Mouse (Mus musculus): Measurements from ENCODE around the gene Neurog1. TPM values are rescaled to one million over a fixed set of nuclear protein-coding genes. Genes with fewer than 3 reads are reported as not detected.

The Neurog1 gene
- polyA plus RNA-seq, 1 experiment from 2014 or later: not detected

DNA sequence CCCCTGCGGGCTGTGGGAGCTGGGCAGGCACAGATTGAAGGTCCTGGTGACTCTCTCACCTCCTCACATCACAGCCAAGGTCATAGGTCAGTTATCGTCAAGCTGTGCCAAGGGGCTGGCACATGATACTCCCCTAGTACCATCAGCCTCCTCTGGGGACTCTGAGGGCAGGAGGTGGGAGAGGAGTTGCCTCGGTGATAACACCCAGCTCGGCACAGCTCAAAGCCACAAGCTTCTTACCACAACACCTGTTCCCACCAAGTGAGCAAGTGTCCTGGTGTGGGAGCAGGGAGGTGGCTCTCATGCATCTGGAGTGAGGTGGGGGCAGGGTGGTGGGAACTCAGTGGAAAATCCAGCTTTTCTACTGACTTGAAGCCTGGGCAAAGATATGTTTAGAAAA lies 10.3 kb upstream of the Neurog1 start:
- no peak overlapping the region for H3K4me2 ChIP-seq (ENCODE audit: low read depth, low read length)
- H3K4me3 ChIP-seq (ENCODE audit: low read length): no peak overlapping the region
- no peaks in the 10 kb centered on the region for H3K36me3 ChIP-seq (ENCODE audit: control insufficient read depth, insufficient read depth)
- H3K9me3 ChIP-seq (replicated peaks; ENCODE audit: control insufficient read depth, low read length): no peaks in the 10 kb centered on the region
- peaks cover 2% of the 10 kb centered on the region; the same call in 1 of the 2 replicates for H3K4me1 ChIP-seq (ENCODE audit: control insufficient read depth, insufficient read depth, low read length)
- ATAC-seq (replicated peaks; ENCODE audit: extremely low read depth, insufficient read depth, low FRiP score): 0 out of 2 replicates have a peak, but pooled peaks have one; percentile 45
- peaks cover 68% of the 10 kb centered on the region for H3K27me3 ChIP-seq (ENCODE audit: control insufficient read depth, insufficient read depth, low read length)
- no peak overlapping the region for H3K9ac ChIP-seq (ENCODE audit: low read length)
- H3K27ac ChIP-seq (ENCODE audit: low read length): no peak overlapping the region
- WGBS: 40% methylated on average over 4 of the region's 4 CpGs

GRCm38 (mm10) chr13:56260344-56260780 lies 8.4 kb upstream of the Neurog1 start:
- Histone ChIP-seq H3K9me3 (replicated peaks; ENCODE audit: control insufficient read depth, low read length) (no peaks in the 10 kb centered on the region), H3K4me2 (ENCODE audit: low read depth, low read length) (no peak overlapping the region), H3K27me3 (ENCODE audit: control insufficient read depth, insufficient read depth, low read length) (peaks cover 83% of the 10 kb centered on the region), H3K4me3 (ENCODE audit: low read length) (no peak overlapping the region), H3K9ac (ENCODE audit: low read length) (no peak overlapping the region), H3K4me1 (ENCODE audit: control insufficient read depth, insufficient read depth, low read length) (peaks cover 2% of the 10 kb centered on the region; the same call in 1 of the 2 replicates), H3K27ac (ENCODE audit: low read length) (no peak overlapping the region), H3K36me3 (ENCODE audit: control insufficient read depth, insufficient read depth) (no peaks in the 10 kb centered on the region)
- no peak for ATAC-seq (replicated peaks; ENCODE audit: extremely low read depth, insufficient read depth, low FRiP score)
- WGBS: 5% methylated on average over 17 of the region's 17 CpGs

DNA sequence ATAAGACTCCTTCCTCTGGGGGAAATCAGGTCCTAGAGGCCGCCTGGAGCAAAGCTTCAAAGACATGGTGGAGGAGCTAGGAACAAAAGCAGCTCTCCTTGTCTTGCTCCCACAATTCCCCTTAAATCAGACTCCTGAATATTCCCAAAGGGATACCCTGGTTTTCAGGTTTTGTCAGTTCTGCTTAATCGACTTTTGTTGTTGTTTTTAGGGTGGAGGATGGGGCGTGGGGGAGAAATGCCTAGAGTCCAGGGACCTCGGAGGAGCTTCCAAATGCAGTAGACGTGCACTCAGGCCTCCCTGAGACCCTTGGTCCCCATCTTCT lies 7.9 kb upstream of the Neurog1 start:
- Histone ChIP-seq H3K9ac (ENCODE audit: low read length) (no peak overlapping the region), H3K4me1 (ENCODE audit: control insufficient read depth, insufficient read depth, low read length) (peaks cover 2% of the 10 kb centered on the region; the same call in 1 of the 2 replicates), H3K36me3 (ENCODE audit: control insufficient read depth, insufficient read depth) (no peaks in the 10 kb centered on the region), H3K9me3 (replicated peaks; ENCODE audit: control insufficient read depth, low read length) (no peaks in the 10 kb centered on the region), H3K27ac (ENCODE audit: low read length) (no peak overlapping the region), H3K4me3 (ENCODE audit: low read length) (no peak overlapping the region), H3K27me3 (ENCODE audit: control insufficient read depth, insufficient read depth, low read length) (peaks cover 83% of the 10 kb centered on the region), H3K4me2 (ENCODE audit: low read depth, low read length) (no peak overlapping the region)
- ATAC-seq (replicated peaks; ENCODE audit: extremely low read depth, insufficient read depth, low FRiP score): no peak
- WGBS: 5% methylated on average over 5 of the region's 5 CpGs

- peaks cover 87% of the 10 kb centered on the region for H3K27me3 ChIP-seq (ENCODE audit: control insufficient read depth, insufficient read depth, low read length)
- peaks cover 2% of the 10 kb centered on the region; the same call in 1 of the 2 replicates for H3K4me1 ChIP-seq (ENCODE audit: control insufficient read depth, insufficient read depth, low read length)
- H3K4me3 ChIP-seq (ENCODE audit: low read length): peak overlapping the region; percentile 22
- H3K4me2 ChIP-seq (ENCODE audit: low read depth, low read length): peak overlapping the region; percentile 45; the same call in 1 of the 2 replicates
- no peak overlapping the region for H3K27ac ChIP-seq (ENCODE audit: low read length)
- WGBS: 2% methylated on average over 52 of the region's 55 CpGs
- no peak overlapping the region for H3K9ac ChIP-seq (ENCODE audit: low read length)
- no peaks in the 10 kb centered on the region for H3K9me3 ChIP-seq (replicated peaks; ENCODE audit: control insufficient read depth, low read length)
- ATAC-seq (replicated peaks; ENCODE audit: extremely low read depth, insufficient read depth, low FRiP score): no peak
- no peaks in the 10 kb centered on the region for H3K36me3 ChIP-seq (ENCODE audit: control insufficient read depth, insufficient read depth)
Observed at GRCm38 (mm10) chr13:56259021-56259925, 7.3 kb upstream of the Neurog1 start.

GRCm38 (mm10) chr13:56258196-56259020 lies 6.4 kb upstream of the Neurog1 start:
- H3K9ac ChIP-seq (ENCODE audit: low read length): no peak overlapping the region
- H3K36me3 ChIP-seq (ENCODE audit: control insufficient read depth, insufficient read depth): no peaks in the 10 kb centered on the region
- peaks cover 94% of the 10 kb centered on the region for H3K27me3 ChIP-seq (ENCODE audit: control insufficient read depth, insufficient read depth, low read length)
- peak overlapping the region; percentile 45; the same call in 1 of the 2 replicates for H3K4me2 ChIP-seq (ENCODE audit: low read depth, low read length)
- no peak overlapping the region for H3K27ac ChIP-seq (ENCODE audit: low read length)
- H3K4me1 ChIP-seq (ENCODE audit: control insufficient read depth, insufficient read depth, low read length): peaks cover 2% of the 10 kb centered on the region; the same call in 1 of the 2 replicates
- peak overlapping the region; percentile 22 for H3K4me3 ChIP-seq (ENCODE audit: low read length)
- 2% methylated on average over 52 of the region's 52 CpGs for WGBS
- no peak for ATAC-seq (replicated peaks; ENCODE audit: extremely low read depth, insufficient read depth, low FRiP score)
- H3K9me3 ChIP-seq (replicated peaks; ENCODE audit: control insufficient read depth, low read length): no peaks in the 10 kb centered on the region

GRCm38 (mm10) chr13:56257469-56258153 lies 5.6 kb upstream of the Neurog1 start:
- WGBS: 9% methylated on average over 12 of the region's 12 CpGs
- no peak overlapping the region for H3K4me2 ChIP-seq (ENCODE audit: low read depth, low read length)
- ATAC-seq (replicated peaks; ENCODE audit: extremely low read depth, insufficient read depth, low FRiP score): no peak
- peaks cover 2% of the 10 kb centered on the region; the same call in 1 of the 2 replicates for H3K4me1 ChIP-seq (ENCODE audit: control insufficient read depth, insufficient read depth, low read length)
- no peak overlapping the region for H3K4me3 ChIP-seq (ENCODE audit: low read length)
- H3K9me3 ChIP-seq (replicated peaks; ENCODE audit: control insufficient read depth, low read length): no peaks in the 10 kb centered on the region
- peaks cover 98% of the 10 kb centered on the region for H3K27me3 ChIP-seq (ENCODE audit: control insufficient read depth, insufficient read depth, low read length)
- H3K27ac ChIP-seq (ENCODE audit: low read length): no peak overlapping the region
- H3K9ac ChIP-seq (ENCODE audit: low read length): no peak overlapping the region
- H3K36me3 ChIP-seq (ENCODE audit: control insufficient read depth, insufficient read depth): no peaks in the 10 kb centered on the region

- no peak for ATAC-seq (replicated peaks; ENCODE audit: extremely low read depth, insufficient read depth, low FRiP score)
- WGBS: 12% methylated on average over 14 of the region's 14 CpGs
- Histone ChIP-seq H3K4me3 (ENCODE audit: low read length) (no peak overlapping the region), H3K4me1 (ENCODE audit: control insufficient read depth, insufficient read depth, low read length) (peaks cover 2% of the 10 kb centered on the region; the same call in 1 of the 2 replicates), H3K27ac (ENCODE audit: low read length) (no peak overlapping the region), H3K4me2 (ENCODE audit: low read depth, low read length) (no peak overlapping the region), H3K27me3 (ENCODE audit: control insufficient read depth, insufficient read depth, low read length) (peaks cover 98% of the 10 kb centered on the region), H3K36me3 (ENCODE audit: control insufficient read depth, insufficient read depth) (no peaks in the 10 kb centered on the region), H3K9me3 (replicated peaks; ENCODE audit: control insufficient read depth, low read length) (no peaks in the 10 kb centered on the region), H3K9ac (ENCODE audit: low read length) (no peak overlapping the region)
Observed at GRCm38 (mm10) chr13:56256716-56257299, 4.8 kb upstream of the Neurog1 start.

- Histone ChIP-seq H3K36me3 (ENCODE audit: control insufficient read depth, insufficient read depth) (no peaks in the 10 kb centered on the region), H3K9me3 (replicated peaks; ENCODE audit: control insufficient read depth, low read length) (no peaks in the 10 kb centered on the region), H3K4me2 (ENCODE audit: low read depth, low read length) (no peak overlapping the region), H3K4me3 (ENCODE audit: low read length) (no peak overlapping the region), H3K4me1 (ENCODE audit: control insufficient read depth, insufficient read depth, low read length) (peaks cover under 1% of the 10 kb centered on the region; the same call in 1 of the 2 replicates), H3K27me3 (ENCODE audit: control insufficient read depth, insufficient read depth, low read length) (peaks cover 97% of the 10 kb centered on the region), H3K27ac (ENCODE audit: low read length) (no peak overlapping the region), H3K9ac (ENCODE audit: low read length) (no peak overlapping the region)
- ATAC-seq (replicated peaks; ENCODE audit: extremely low read depth, insufficient read depth, low FRiP score): no peak
- 14% methylated on average over 3 of the region's 3 CpGs for WGBS
Observed at GRCm38 (mm10) chr13:56253379-56253778, 1.4 kb upstream of the Neurog1 start.

Data from heart, embryonic 16.5 days (tissue).